Mouse (Mus musculus) megakaryocyte, embryonic 14.5 days (primary cell): ENCODE data around the gene Pitpnm1.

Experiments
- FLI1 ChIP-seq: IDR thresholded peaks from 2 replicates; pipeline ENCODE4 v1.6.1; 2012; ENCODE audit warnings: low read length, inconsistent platforms, mixed read lengths
- GATA1 ChIP-seq: IDR thresholded peaks from 3 replicates; pipeline ENCODE4 v1.6.1; 2012; ENCODE audit warnings: mixed read lengths, low read length, inconsistent platforms, borderline replicate concordance

DNA sequence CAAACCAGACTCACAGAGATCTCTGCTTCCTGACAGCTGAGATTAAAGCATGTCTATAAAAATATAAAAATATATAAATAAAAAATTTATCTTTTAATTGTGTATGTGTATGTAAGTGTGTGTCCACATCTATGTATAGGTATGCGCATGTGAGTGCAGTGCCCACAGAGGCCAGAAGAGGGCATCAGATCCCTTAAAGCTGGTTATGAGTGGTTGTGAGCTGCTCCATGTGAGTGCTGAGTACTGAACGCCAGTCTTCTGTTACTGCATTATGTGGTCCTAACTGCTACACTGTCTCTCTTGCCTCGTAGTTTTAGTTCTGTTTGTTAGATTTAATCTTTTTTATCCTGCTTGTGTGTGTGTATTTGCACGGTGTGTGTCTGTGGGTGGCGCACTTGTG lies 48.8 kb upstream of the Pitpnm1 start:
- TF ChIP-seq GATA1 (no peak), FLI1 (no peak)
